35 mouse cellular contexts compared by ENCODE assay signal in the genomic region with DNA sequence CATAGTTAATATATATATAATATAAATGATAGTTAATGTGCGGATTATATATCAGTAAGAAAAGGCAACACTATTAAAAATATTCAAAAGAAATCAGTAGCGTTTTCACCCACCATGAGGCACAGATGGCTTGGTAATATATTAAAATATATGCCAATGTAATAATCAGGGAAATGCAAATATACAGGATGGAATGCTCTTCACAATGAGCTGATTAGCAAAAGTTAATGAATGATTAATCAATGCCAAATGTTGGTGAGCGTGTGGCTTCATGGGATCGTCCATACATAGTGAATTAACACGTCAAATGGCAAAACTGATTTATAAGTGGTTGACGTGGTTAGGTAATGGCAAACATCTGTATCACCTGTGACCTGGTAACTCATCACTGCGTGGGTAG. TPM values are rescaled to one million over a fixed set of nuclear protein-coding genes. Genes with fewer than 3 reads are reported as not detected.
"Had no signal": no experiment of that assay in that cellular context is flagged by ENCODE, and none has a peak within 500 bp of the region (broad histone marks: within the 10 kb centered on the region; RNA-seq: fewer than 3 reads in every experiment).

No protein-coding gene starts in this region.

- H3K27me3 ChIP-seq: hindbrain, embryonic 12.5 days; intestine, embryonic 15.5 days; limb, embryonic 12.5 days; liver, embryonic 15.5 days had no signal

- H3K4me3 ChIP-seq: heart, embryonic 10.5 days; heart, embryonic 12.5 days; hindbrain, embryonic 10.5 days; hindbrain, embryonic 12.5 days; intestine, embryonic 15.5 days; layer of hippocampus, adult 2 months; left cerebral cortex, adult 2 months; limb, embryonic 10.5 days; limb, embryonic 12.5 days; liver, embryonic 13.5 days; liver, embryonic 15.5 days had no signal

- H3K36me3 ChIP-seq: heart, embryonic 10.5 days; heart, embryonic 12.5 days; hindbrain, embryonic 10.5 days; hindbrain, embryonic 12.5 days; intestine, embryonic 15.5 days; limb, embryonic 10.5 days; limb, embryonic 12.5 days; liver, embryonic 13.5 days; liver, embryonic 15.5 days had no signal

- H3K27ac ChIP-seq: heart, embryonic 10.5 days; hindbrain, embryonic 10.5 days; hindbrain, embryonic 12.5 days; hindbrain, embryonic 14.5 days; intestine, embryonic 15.5 days; layer of hippocampus, adult 2 months; left cerebral cortex, adult 2 months; limb, embryonic 10.5 days; limb, embryonic 12.5 days; liver, embryonic 13.5 days; liver, embryonic 15.5 days had no signal

- H3K4me2 ChIP-seq: heart, embryonic 12.5 days; hindbrain, embryonic 12.5 days; hindbrain, embryonic 14.5 days; intestine, embryonic 15.5 days; limb, embryonic 12.5 days; liver, embryonic 11.5 days; liver, embryonic 13.5 days; liver, embryonic 15.5 days had no signal

- ATAC-seq: hindbrain, embryonic 16.5 days; inflammation-experienced regulatory T-cells, adult 6 months; intestine, embryonic 15.5 days; intestine, postnatal 0 days; liver, postnatal 0 days had no signal

- DNase-seq: gastrocnemius, postnatal 10 days; gastrocnemius, postnatal 25 days; heart, adult 18-20 months; heart, postnatal 10 days; heart, postnatal 4 days; kidney, adult 18-20 months; kidney, adult 8-10 months; kidney, postnatal 10 days; kidney, postnatal 25 days; kidney, postnatal 4 days; liver; liver, embryonic 13.5 days; liver, postnatal 0 days had no signal

- H3K4me1 ChIP-seq: liver, embryonic 13.5 days; liver, embryonic 15.5 days had no signal

- H3K9ac ChIP-seq: heart, embryonic 12.5 days; hindbrain, embryonic 12.5 days; hindbrain, embryonic 14.5 days; intestine, embryonic 15.5 days; limb, embryonic 12.5 days; liver, embryonic 13.5 days; liver, embryonic 15.5 days; liver, postnatal 0 days had no signal

- H3K9me3 ChIP-seq: heart, embryonic 10.5 days; heart, embryonic 12.5 days; hindbrain, embryonic 10.5 days; hindbrain, embryonic 12.5 days; intestine, embryonic 15.5 days; limb, embryonic 10.5 days; limb, embryonic 12.5 days; liver, embryonic 13.5 days; liver, embryonic 15.5 days had no signal

RNA-seq across cellular contexts. Expression of gene Slc1a7, which starts 9.6 kb away (rescaled TPM):
- total RNA-seq: gastrocnemius, postnatal 10 days; gastrocnemius, postnatal 4 days; granulocyte monocyte progenitor cell, adult 5-6 weeks; heart, postnatal 4 days; layer of hippocampus, adult 2 months; layer of hippocampus, postnatal 25 days had no signal
- polyA plus RNA-seq: heart, embryonic 10.5 days; heart, embryonic 12.5 days; heart, embryonic 14.5 days; heart, embryonic 16.5 days; hindbrain, embryonic 10.5 days; hindbrain, embryonic 12.5 days; inflammation-experienced regulatory T-cells, adult 6 months; kidney, embryonic 14.5 days; kidney, embryonic 16.5 days; limb, embryonic 10.5 days; limb, embryonic 12.5 days; liver, embryonic 11.5 days; liver, embryonic 13.5 days; liver, embryonic 15.5 days; liver, postnatal 0 days had no signal
